Mouse (Mus musculus): ENCODE measurements around the gene Treh.
"Not testable (repeated sequence)": the region's sequence is repeated elsewhere in the genome, so short reads cannot be mapped to it uniquely, and the experiment has no call there.

The Treh gene

DNA sequence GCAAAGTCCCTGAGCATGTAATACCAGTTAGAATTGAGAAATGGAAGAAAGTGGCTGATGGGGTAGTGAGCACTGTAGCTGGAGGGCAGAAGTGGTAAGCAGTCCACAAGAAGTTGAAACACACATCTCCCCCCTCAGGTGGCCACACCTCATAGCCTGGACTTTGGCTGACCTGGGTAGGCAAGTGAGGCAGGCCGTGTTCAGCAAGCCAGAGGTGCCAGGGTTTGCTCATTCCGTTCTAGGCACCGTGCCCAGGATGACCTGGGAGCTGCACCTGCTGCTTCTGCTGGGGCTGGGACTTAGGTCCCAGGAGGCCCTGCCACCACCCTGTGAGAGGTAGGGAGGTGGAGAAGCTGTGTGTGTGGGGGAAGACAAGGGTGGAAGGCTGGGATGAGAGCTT is at the start of gene Treh:
Gene Treh, plus strand, starts transcription at position 229 of the 400 bp plus-strand sequence.
- no peak for DNase-seq (ENCODE audit: low read depth, low spot score)

DNA sequence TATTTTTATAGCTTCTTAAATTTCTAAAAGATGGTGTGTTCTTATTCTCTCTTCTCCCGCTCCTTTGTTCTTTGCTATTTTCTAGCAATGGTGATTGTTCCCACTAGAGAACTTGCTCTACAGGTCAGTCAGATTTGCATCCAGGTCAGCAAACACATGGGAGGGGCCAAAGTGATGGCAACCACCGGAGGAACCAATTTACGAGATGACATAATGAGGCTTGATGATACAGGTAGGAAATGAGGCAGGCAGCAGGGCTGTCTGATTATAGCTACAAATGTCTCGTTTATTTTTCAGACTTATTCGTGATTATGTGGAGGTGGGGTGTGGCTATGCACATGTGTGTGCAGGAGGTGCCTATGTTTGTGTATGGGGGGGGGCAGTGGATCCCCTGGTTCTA is 48.6 kb upstream of the Treh start:
- DNase-seq (ENCODE audit: low read depth, low spot score) = no peak

DNA sequence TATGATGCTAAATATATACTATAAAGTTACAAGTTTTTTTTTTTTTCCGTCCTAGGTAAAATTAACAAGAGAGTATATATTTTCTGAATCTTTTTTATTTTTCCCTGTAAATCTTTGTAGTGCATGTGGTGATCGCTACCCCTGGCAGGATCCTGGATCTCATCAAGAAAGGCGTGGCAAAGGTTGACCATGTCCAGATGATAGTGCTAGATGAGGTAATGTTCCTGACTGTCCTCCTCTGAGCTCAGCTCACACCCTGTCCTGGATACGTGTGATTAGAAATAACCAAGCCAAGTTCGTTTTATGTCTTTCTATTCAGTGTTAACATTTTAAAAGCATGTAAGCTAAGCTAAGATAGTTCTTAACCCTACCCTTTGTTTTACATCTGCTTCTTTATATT is 46.8 kb upstream of the Treh start:
- no peak for DNase-seq (ENCODE audit: low read depth, low spot score)

DNA sequence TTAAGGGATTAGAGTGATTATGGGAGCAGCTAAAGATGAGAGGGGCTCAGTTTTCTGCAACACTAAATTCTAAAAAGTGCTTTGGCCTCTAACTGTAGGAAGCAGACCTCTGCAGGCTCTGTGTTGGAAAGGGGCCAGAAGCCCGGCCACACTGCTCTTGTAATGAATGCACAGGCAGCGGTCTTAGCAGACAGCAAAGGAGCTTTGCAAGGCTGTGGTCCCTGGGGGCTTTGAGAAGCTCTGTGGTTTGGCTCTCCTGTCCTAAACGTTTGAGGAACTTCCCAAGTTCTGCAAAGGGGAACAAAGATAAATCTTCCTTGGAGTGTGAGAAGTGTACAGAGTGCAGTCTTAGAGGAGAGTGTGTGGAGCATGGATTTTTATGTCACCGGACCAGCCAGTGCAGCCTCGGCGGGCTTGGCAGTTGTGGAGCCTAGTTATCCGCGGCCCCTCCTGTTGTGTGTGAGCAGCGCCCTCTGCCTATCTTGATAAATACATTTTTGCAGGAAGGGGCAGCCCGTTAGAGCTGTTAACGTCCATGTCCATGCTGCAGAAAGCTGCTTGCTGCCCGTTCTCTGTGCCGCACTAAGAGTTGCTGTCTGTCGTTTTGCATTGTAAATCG is 35.4 kb upstream of the Treh start:
- no peak for DNase-seq (ENCODE audit: low read depth, low spot score)

DNA sequence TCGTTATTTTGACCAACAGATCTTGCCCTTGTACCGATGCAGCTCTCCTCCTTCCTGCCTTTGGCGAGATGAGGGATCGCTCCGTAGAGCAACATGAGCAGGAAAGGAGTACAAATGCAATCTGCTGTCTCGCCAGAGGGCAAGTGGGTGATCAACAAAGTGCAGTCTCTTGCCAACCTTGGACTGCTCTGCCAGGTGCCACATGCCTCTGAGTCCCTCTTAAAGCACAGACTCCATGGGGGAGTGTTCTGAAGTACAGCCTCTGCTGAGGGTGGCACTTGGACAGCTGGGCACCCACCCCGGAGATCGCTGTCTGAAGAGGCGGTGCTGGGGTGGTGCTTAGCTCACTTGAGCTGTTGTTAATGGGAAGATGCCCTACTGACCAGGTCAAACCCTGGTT is 34.3 kb upstream of the Treh start:
- DNase-seq (ENCODE audit: low read depth, low spot score) = not testable (repeated sequence)

DNA sequence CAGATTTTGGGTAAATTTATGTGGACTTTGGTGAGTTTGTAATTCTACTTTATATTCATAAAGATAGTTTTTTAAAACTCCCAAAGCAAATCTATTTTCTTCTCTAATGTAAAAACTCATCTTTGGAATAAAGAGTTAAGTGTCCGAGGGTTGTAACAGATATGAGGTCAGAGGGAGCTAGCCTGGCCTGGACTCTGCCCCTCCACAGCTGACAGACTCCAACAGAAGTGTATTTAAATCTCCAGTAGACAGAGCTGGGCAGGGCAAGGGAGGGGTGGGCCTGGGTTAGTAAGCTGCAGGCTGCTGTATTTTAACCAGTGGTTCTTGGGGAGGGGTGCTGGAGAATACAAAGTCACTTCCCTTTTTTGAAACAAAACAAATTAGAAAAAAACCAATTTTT is 33.0 kb upstream of the Treh start:
- DNase-seq (ENCODE audit: low read depth, low spot score) = not testable (repeated sequence)

DNA sequence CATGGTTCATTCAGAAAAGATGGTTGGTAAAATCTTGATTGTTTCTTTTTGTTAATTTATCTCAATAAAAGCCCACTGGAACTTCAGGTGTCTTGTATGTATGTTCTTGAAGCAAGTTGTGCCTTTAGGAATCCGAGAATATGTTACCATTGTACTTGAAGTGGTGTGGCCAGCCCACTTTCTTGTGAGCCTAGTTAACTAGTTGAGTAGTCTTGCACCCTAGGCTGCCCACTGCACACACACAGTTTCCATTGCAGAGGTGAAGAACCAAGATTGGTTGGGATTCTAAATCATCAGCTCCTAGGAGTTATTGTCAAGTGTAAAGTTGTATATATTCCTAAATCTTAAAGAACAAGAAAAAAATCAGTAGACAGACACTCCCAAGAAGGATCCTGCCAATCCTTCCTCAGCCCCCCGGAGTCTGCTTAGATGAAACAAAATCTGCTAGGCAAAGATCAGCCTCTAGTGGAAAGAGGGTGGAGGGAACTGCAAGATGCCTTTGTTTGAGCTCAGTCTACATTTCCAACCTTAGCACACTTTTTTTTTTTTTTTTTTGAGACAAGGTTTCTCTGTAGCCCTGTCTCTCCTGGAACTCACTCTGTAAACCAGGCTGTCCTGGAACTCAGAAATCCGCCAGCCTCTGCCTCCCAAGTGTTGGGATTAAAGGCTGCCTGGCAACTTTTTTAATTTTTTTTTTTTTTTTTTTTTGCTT is 32.2 kb upstream of the Treh start:
- DNase-seq (ENCODE audit: low read depth, low spot score) = no peak

DNA sequence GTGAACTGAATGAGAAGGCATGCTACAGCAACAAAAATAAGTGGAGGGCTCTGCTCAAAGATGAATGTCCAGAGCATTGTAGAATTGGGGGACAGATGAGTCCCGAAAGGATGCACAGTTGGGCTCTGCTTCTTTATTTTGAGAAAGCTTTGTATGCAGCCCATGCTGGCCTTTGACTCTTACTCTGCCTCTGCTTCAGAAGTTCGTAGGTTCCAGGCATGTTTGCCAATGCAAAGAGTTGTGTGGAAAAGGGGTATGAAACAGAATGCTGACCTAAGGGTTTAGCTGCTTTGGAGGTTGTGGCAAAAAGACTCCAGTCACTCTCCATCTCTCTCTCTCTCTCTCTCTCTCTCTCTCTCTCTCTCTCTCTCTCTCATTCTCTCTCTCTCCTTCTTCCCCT is 31.4 kb upstream of the Treh start:
- DNase-seq (ENCODE audit: low read depth, low spot score) = no peak

DNA sequence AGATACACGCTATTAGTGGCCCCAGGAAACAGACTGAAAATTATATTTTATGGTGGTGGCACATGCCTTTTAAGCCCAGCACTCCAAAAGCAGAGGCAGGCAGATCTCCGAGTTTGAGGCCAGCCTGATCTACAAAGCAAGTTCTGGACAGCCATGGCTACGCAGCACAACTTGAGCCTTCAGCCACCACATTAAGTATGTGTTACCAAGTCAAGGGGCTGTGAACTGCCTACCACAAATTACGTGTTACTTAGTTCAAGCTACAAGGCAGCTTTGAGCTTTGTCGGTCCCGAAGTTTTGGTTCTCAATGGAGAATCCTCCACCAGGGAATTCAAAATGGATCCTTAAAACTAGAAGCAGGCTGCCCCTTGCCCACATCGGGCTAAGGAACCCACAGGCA is 29.9 kb upstream of the Treh start:
- DNase-seq (ENCODE audit: low read depth, low spot score) = no peak

DNA sequence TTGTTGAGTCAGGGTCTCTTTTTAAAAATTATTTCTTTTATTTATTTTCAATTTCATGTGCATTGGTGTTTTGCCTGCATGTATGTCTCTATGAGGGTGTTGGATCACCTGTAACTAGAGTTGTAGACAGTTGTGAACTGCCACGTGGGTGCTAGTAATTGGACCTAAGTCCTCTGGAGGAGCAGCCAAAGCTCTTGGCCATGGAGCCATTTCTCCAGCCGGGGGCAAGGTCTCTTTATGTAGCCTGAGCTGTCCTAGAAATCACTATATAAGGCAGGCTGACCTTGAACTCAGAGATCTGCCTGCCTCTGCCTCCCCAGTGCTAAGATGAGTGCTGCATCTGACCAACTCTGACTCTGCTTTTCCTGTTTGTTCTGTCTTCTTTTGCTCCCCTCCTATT is 28.8 kb upstream of the Treh start:
- no peak for DNase-seq (ENCODE audit: low read depth, low spot score)

DNA sequence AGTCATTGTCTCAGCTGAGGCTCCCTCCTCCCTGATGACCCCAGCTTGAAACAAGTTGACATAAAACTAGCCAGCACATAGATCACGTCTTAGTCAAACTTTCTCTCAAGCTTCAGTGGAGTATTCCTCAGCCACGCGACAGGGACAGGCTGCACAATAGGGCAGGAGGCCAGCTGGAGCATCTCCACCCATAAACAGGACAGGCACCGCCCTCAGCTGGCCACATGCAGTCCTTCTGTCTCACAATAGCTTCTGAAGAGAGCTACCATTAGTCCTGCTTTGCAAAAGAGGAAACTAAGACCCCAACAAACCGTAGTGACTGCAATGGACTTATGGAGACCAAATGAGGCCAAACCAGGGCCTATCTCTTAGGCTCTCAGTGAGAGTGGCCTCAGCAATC is 27.6 kb upstream of the Treh start:
- DNase-seq (ENCODE audit: low read depth, low spot score) = no peak

DNA sequence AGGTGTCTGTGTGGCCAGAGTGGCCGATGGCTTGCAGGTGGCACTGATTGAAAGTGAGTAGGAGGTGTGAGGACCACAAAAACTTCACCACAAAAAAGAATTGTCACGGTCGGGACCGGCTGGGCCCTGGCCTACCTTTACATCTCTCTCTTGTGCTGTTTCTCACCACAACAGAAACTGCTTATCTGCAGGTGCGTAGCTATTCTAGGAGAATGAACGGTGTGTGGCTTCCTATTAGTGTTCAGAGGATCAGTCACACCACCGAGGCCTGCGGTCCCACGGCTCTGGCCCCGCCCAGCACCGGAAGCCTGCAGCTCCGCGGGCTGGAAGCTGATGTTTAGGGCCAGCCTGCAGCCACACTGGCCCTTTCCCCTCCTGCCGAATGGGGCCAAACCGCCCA is 27.1 kb upstream of the Treh start:
- DNase-seq (ENCODE audit: low read depth, low spot score) = no peak

DNA sequence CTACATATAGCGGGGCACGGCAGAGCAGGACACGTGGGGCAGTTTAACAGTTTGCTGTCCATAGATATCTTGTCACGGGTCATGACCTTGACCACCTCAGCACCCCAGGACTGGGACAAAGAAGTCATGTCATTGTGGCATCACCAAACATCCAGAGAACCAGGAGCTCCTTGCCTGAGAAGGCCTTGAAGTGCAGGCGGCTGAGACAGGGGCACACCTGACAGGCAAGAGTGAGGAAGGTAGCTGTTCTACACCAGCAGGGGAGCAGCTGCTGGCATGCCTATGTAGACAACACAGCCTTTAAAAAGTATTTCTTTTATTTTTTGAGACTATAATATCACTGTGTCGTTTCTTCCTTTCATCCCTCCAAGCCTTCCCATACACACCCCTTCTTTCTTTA is 26.7 kb upstream of the Treh start:
- no peak for DNase-seq (ENCODE audit: low read depth, low spot score)

DNA sequence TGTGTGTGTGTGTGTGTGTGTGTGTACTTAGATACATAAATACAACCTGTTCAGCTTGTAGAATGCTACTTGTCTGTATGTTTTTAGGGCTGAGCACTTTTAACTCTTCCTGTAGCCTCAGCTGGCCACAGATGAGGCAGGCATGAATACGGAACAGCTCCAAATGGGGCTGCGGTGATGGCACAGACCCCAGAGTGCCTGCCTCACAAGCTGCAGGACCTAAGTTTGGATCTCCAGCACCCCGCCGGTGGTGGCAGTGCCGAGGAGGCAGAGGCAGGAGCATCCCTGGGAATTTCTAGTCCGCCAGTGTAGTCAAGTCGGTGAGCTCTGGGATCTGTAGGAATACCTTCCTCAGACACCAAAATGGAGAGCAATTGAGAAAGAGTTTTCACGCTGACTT is 26.0 kb upstream of the Treh start:
- DNase-seq (ENCODE audit: low read depth, low spot score) = no peak

DNA sequence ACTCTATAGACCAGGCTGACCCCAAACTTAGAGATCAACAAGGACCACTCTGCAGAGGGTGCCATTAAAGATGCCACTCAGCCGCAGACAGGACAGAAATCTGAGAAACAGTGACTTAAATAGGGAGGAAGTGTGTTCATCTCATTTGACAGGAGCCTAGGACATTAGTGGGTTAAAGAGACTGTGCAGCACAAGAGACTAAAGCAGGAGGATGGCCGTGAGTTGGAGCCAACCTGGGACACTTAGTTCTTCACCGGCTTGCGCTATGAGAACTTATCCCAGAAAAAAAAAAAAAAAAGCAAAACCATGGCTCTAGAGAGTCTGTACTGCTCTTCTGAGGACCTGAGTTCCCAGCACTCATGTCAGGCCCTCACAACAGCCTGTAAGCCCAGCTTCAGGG is 25.4 kb upstream of the Treh start:
- DNase-seq (ENCODE audit: low read depth, low spot score) = no peak

DNA sequence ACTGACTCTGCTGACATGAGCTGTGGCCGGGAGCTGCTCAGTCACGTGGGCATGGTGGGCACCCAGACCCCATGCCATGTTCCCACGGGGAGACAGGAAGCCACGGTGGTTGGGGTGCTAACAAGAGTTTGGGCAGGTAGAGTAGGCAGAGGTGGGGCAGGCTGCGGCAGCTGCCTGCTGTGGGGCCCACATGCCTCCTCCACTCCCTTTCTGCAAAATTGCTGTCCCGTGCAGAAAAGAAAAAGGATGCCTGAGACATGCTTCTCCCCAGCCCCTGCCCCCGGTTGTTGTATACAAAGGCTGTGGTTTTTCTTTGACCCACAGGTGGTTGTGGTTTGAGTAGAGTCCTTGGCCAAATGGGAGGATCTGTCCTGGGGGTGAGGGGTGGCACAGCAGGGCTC is 24.2 kb upstream of the Treh start:
- DNase-seq (ENCODE audit: low read depth, low spot score) = no peak

DNA sequence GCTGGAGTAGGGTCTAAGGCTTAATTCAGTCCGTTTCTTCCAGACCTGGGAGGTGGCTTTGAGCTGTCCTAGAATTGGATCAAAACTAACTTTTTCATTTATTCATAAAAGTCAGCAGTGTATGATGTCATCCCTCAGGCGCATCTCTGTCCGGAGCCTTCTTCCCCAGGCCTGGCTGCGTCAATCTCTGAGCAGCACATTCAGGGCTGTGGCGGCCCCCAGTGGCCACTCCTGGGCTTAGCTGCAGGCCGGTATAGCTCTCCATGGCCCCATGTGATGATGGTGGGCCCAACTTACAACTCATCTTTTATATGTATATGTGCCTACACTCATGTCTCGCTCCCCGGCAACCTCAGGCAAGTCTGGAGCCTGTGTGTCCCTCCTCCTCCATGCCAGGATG is 21.0 kb upstream of the Treh start:
- DNase-seq (ENCODE audit: low read depth, low spot score) = no peak

DNA sequence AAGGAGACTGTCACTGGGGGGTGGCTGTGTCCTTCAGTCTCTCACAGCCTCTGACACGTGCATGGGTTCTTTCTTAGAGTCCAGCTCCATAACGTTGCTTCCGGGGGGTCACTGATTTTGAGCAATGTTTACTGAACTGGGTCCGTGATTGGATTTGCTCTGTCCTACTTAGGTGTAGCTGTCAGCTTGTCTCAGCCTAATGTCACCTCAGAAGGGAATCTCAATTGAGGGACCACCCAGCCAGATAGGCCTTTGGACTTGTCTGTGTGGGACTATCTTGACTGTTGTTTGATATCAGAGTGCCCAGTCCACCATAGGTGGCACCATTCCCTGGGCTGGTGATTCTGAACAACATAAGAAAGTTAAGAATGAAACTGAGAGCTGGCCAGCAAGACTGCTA is 19.1 kb upstream of the Treh start:
- no peak for DNase-seq (ENCODE audit: low read depth, low spot score)

DNA sequence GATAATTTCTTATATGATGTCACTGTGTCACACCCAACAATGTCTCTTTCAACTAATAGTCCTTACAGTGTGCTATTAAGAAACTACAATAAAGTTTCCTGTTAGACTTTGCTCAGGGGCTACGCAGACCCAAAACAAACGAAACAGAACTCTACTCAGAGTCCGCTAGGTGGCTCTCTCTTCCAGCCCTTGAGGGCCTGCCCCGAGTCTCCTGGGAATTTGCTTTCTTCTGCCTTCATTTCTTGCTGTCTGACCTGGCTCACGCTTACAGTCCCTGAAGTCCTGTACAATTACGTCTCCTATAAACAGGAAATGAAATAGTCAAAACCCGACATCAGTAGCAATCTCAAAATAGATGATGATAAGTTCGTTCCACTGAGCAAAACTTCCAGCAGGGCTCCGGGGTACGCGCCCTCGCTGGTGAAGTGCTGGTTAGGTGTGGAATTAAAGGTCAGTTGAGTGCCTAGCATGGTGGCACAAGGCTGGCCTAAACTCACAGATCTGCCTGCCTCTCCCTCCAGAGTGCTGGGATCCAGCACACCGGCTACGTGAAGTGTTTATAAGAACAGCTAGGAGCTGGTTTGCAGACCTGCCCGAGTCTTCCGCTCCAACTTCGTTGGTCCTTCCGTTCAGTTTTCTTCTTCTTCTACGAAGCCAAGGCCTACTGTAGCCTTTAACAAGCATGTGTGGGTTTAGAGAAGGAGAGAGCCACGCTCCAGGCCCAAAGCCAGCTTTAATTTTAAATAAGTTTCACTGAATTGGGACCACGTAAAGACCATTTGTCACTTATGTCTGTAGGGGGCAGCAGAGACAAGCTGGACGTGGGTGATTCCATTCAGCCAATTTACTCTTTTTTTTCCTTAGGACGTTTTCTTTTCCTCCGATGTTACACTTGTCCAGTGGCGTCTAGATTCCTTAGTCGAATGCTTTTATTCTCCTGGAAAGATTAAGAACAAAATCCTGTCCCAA is 17.7 kb upstream of the Treh start:
- peak; percentile 62 for DNase-seq (ENCODE audit: low read depth, low spot score)

DNA sequence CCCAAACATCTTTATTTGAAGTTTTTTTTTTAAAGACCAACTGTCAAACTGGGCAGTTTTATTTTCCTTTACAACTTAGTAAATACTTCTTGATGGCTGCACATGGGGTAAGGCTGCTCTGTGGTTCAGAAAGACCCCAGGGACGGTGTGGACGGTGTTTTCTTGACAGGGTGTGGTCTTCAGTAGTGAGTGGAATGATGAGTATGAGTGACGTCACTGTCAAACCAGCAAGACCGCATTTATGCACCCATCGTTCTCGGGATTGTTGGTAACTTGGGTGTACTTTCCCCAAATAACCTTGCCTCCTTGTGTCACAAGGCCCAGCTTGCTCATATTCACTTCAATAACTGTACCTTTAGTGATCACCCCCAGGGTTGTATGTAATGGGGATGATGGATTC is 9.3 kb upstream of the Treh start:
- DNase-seq (ENCODE audit: low read depth, low spot score) = no peak

DNA sequence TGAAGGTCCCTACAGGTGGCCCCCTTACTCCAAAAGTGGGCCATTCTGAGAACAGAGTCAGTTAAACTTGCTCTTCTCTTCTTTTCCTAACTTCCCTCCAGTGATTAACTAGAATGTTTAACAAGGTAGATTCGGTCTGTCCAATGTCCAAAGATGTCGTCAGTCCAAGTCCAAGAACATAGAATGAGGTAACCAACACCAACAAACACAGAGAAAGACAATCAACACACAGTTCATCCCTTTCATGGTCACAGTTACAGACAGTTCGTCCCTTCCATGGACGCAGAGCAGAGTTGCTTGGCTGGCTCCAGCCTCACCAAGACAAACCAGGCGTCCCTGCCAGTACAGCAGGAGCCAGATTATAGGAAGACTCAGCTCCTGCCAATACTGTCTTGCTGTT is 1.6 kb upstream of the Treh start:
- DNase-seq (ENCODE audit: low read depth, low spot score) = no peak

DNA sequence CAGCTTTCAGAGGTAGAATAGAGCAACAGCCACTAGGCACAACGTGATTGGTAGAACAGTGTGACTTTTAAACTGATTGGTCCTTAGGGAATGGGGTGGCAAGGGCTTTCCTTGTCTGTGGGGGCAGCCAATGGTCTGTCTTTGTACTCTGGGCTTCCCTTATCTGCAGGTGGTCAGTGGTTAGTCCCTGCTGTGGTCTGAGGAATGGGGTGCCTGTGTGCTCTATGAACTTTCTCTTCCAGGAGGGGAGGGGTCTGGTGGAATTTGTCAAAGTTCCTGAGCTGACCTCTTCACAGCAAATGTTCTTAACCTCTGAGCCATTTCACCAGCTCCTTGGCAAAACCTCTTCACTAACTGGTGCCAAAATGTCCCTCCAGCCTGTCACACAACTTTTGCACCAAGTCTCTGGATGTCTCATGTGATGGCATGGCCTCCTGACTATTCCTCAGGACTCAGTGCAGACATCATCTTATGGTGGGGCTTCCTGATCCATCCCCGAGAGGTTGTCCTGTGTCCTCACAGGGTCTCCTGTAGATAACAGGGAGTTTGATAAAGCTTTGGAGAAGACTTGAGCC is 655 bp upstream of the Treh start:
- no peak for DNase-seq (ENCODE audit: low read depth, low spot score)
